In the genomic region with DNA sequence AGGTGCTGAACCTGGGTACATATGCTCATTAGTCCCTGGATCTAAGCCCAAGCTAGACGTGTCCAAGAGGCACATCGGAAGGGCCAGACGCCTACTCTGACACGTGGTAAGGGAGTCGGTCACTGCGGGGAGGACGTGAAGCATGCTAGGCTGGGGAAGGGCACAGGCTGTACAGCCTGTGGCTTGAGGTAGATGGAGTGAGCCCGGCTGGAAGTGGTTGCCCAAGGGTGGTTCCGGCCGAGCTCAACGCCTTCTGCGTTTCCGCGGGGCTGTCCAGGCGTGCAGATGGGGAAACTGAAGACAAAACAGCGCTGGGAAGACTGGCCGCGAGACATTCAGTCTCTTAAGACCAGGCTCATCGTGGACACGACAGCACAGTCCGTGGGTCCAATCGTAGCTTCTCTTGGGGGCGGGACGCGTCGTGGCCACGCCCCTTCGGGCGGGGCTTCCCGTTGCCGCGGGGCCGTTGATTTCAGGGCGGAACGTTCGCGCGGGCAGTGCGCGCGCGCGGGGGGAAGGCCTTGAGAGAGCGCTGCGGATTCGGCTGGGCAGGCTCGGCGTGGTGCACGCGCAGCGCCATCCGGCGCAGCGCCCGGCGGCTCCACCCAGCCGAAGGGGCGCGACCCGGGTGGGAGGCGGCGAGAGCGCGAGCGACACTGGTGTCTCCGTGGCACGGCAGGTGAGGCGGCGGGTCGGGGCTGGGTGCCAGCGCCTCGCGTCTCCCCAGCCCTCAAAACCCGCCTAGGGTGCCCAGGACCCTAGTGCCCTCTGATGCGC, we compare ENCODE assay signal across 8 mouse cellular contexts. TPM values are rescaled to one million over a fixed set of nuclear protein-coding genes. Genes with fewer than 3 reads are reported as not detected.
DNase-seq lines count a peak whose midpoint lies in the region; ATAC-seq lines count a peak whose summit lies in the region.

No protein-coding gene starts in this region.

- whole genome bisulfite sequencing in hindbrain, embryonic 14.5 days, result under 1% methylated on average over 68 of the region's 75 CpGs

- H3K4me1 ChIP-seq in hindbrain, embryonic 14.5 days (replicated peaks; ENCODE audit: control insufficient read depth, insufficient read depth, low read length), result peaks cover 24% of the 10 kb centered on the region

- peak overlapping the region; percentile 87 for H3K4me3 ChIP-seq in hindbrain, embryonic 14.5 days (replicated peaks; ENCODE audit: low read length)

- ATAC-seq in hindbrain, embryonic 14.5 days (ENCODE audit: low FRiP score), result peak; percentile 96

- peak overlapping the region; percentile 88 for H3K9ac ChIP-seq in hindbrain, embryonic 14.5 days

- H3K4me2 ChIP-seq in hindbrain, embryonic 14.5 days (replicated peaks), result peak overlapping the region; percentile 95

- H3K9me3 ChIP-seq in hindbrain, embryonic 14.5 days (ENCODE audit: control insufficient read depth, low read length), result no peaks in the 10 kb centered on the region

- H3K36me3 ChIP-seq in hindbrain, embryonic 14.5 days (replicated peaks; ENCODE audit: control insufficient read depth, insufficient read depth), result no peaks in the 10 kb centered on the region

- H3K27me3 ChIP-seq in hindbrain, embryonic 14.5 days (ENCODE audit: control insufficient read depth, insufficient read depth, low read length), result 0 out of 2 replicates have a peak, but pooled peaks cover 8% of the 10 kb centered on the region

- peak; percentile 99 for DNase-seq in NIH3T3 (ENCODE audit: low read depth)
- DNase-seq in cerebellum, postnatal 10 days, result peak; percentile 99
- peak; percentile 95 to 99 for DNase-seq in frontal cortex, postnatal 14 days (ENCODE audit: low spot score in 2 of 2)
- peak; percentile 99 for DNase-seq in hindbrain, embryonic 14.5 days (ENCODE audit: low spot score)
- DNase-seq in layer of hippocampus, postnatal 36 days, result peak; percentile 95 to 97
- peak; percentile 98 for DNase-seq in lung, postnatal 36 days
- peak; percentile 98 for DNase-seq in retina, postnatal 1 day
- peak; percentile 97 to 99 for DNase-seq in urinary bladder, adult 18-20 months (ENCODE audit: low spot score in 2 of 2)

- peak overlapping the region; percentile 57; the same call in 1 of the 2 replicates for H3K27ac ChIP-seq in hindbrain, embryonic 14.5 days

RNA-seq across cellular contexts. Expression of a gene that starts 8.0 kb away (rescaled TPM):
- 30.5 and 32.3 TPM in 2 replicates for polyA plus RNA-seq in hindbrain, embryonic 14.5 days (2014; fragmentation: Nextera tagmentation; extraction: Ambion mirVana)
- total RNA-seq in layer of hippocampus, postnatal 36 days (2021), result 10 to 100 TPM; 33.9 to 34.8 TPM

RNA-seq across cellular contexts. Expression of a gene that starts 19.8 kb away (rescaled TPM):
- polyA plus RNA-seq in hindbrain, embryonic 14.5 days (2014; fragmentation: Nextera tagmentation; extraction: Ambion mirVana), result 0.89 and 1.4 TPM in 2 replicates
- not detected for total RNA-seq in layer of hippocampus, postnatal 36 days (2021)

RNA-seq across cellular contexts. Expression of a gene that starts 48.4 kb away (rescaled TPM):
- polyA plus RNA-seq in hindbrain, embryonic 14.5 days (2014; fragmentation: Nextera tagmentation; extraction: Ambion mirVana), result 19.2 and 27.8 TPM in 2 replicates
- total RNA-seq in layer of hippocampus, postnatal 36 days (2021), result 100 to 1,000 TPM in 1 of 2 experiments, 10 to 100 TPM in 1; 93.1 to 105 TPM

Comparison
In these comparisons a context has a peak if more than half of its experiments do, and no peak if none do; other contexts are left out.
1. Peak in every context shown above with its lines: DNase-seq, ATAC-seq, H3K4me3 ChIP-seq and H3K27ac ChIP-seq.